In genomic region chr11:114724787-114725590, GRCm38 (mm10) we compare ENCODE assay signal across 9 mouse cellular contexts. TPM values are rescaled to one million over a fixed set of nuclear protein-coding genes. Genes with fewer than 3 reads are reported as not detected.
DNase-seq lines count a peak whose midpoint lies in the region; ATAC-seq lines count a peak whose summit lies in the region.
"Had no signal": no experiment of that assay in that cellular context is flagged by ENCODE, and none has a peak within 500 bp of the region (broad histone marks: within the 10 kb centered on the region; RNA-seq: fewer than 3 reads in every experiment).

No protein-coding gene starts in this region.

- no peak overlapping the region for H3K4me3 ChIP-seq in embryonic facial prominence, embryonic 13.5 days
- no peak overlapping the region for H3K4me3 ChIP-seq in stomach, embryonic 15.5 days (replicated peaks)

- 24% methylated on average over 11 of the region's 11 CpGs for WGBS in embryonic facial prominence, embryonic 13.5 days
- WGBS in stomach, embryonic 15.5 days = 42% methylated on average over 11 of the region's 11 CpGs

- H3K27me3 ChIP-seq in embryonic facial prominence, embryonic 13.5 days = no peaks in the 10 kb centered on the region
- no peaks in the 10 kb centered on the region for H3K27me3 ChIP-seq in stomach, embryonic 15.5 days (replicated peaks)

- H3K4me1 ChIP-seq in embryonic facial prominence, embryonic 13.5 days = peaks cover 32% of the 10 kb centered on the region
- peaks cover 20% of the 10 kb centered on the region for H3K4me1 ChIP-seq in stomach, embryonic 15.5 days

- H3K9ac ChIP-seq in embryonic facial prominence, embryonic 13.5 days = no peak overlapping the region
- no peak overlapping the region for H3K9ac ChIP-seq in stomach, embryonic 15.5 days

- H3K36me3 ChIP-seq in embryonic facial prominence, embryonic 13.5 days = no peaks in the 10 kb centered on the region
- no peaks in the 10 kb centered on the region for H3K36me3 ChIP-seq in stomach, embryonic 15.5 days
- H3K36me3 ChIP-seq: G1E had no signal

- peak overlapping the region; percentile 66; the same call in 1 of the 2 replicates for H3K27ac ChIP-seq in embryonic facial prominence, embryonic 13.5 days
- no peak overlapping the region; the same call in 1 of the 2 replicates for H3K27ac ChIP-seq in stomach, embryonic 15.5 days

- peak; percentile 66 for ATAC-seq in frontal cortex, adult (ENCODE audit: low TSS enrichment)
- no peak for ATAC-seq in embryonic facial prominence, embryonic 13.5 days (ENCODE audit: insufficient number of reproducible peaks, insufficient read depth, low FRiP score, low TSS enrichment, low read depth)
- ATAC-seq in stomach, embryonic 15.5 days (ENCODE audit: insufficient read depth, low FRiP score, low read depth) = peak; percentile 51

- DNase-seq in frontal cortex, postnatal 10 days (ENCODE audit: low spot score in 2 of 2) = no peak
- peak; percentile 29 for DNase-seq in ES-CJ7 (ENCODE audit: low read depth, low spot score)
- peak; percentile 51 to 54 for DNase-seq in heart, postnatal 36 days
- DNase-seq in spleen, postnatal 4 days (ENCODE audit: low spot score in 2 of 2) = no peak
- DNase-seq in layer of hippocampus, postnatal 36 days = no peak

- peak overlapping the region; percentile 14; the same call in 1 of the 2 replicates for H3K4me2 ChIP-seq in embryonic facial prominence, embryonic 13.5 days
- H3K4me2 ChIP-seq in stomach, embryonic 15.5 days = no peak overlapping the region

- intact Hi-C loops in heart, postnatal 36 days (cut with DNase I) = no loop called here

- H3K9me3 ChIP-seq in embryonic facial prominence, embryonic 13.5 days = no peaks in the 10 kb centered on the region
- no peaks in the 10 kb centered on the region for H3K9me3 ChIP-seq in stomach, embryonic 15.5 days

RNA-seq across cellular contexts. Expression of gene Dnaic2, which starts 2.2 kb away (rescaled TPM):
- 1.1 TPM in 2 replicates for polyA plus RNA-seq in embryonic facial prominence, embryonic 13.5 days (2015; fragmentation: Nextera tagmentation; extraction: Ambion mirVana)
- under 1 TPM; 0.08 to 0.17 TPM for total RNA-seq in heart, postnatal 36 days (2021)
- polyA plus RNA-seq in stomach, embryonic 15.5 days (2015; fragmentation: Nextera tagmentation; extraction: Ambion mirVana) = 0.54 and 0.62 TPM in 2 replicates
- total RNA-seq in layer of hippocampus, postnatal 36 days (2021) = 1 to 10 TPM in 1 of 2 experiments, under 1 TPM in 1; 0.99 to 1.9 TPM
- total RNA-seq: G1E had no signal
- polyA plus RNA-seq: G1E had no signal

RNA-seq across cellular contexts. Expression of gene Kif19a, which starts 40.2 kb away (rescaled TPM):
- polyA plus RNA-seq in embryonic facial prominence, embryonic 13.5 days (2015; fragmentation: Nextera tagmentation; extraction: Ambion mirVana) = 0.69 and 2.2 TPM in 2 replicates
- under 1 TPM in 1 of 2 experiments, not detected in 1; 0.35 TPM for total RNA-seq in heart, postnatal 36 days (2021)
- polyA plus RNA-seq in stomach, embryonic 15.5 days (2015; fragmentation: Nextera tagmentation; extraction: Ambion mirVana) = 0.58 and 1.1 TPM in 2 replicates
- total RNA-seq in layer of hippocampus, postnatal 36 days (2021) = 1 to 10 TPM; 4.0 to 6.1 TPM
- total RNA-seq: G1E had no signal
- polyA plus RNA-seq: G1E had no signal

RNA-seq across cellular contexts. Expression of gene Ttyh2, which starts 49.8 kb away (rescaled TPM):
- 17.1 and 18.2 TPM in 2 replicates for polyA plus RNA-seq in embryonic facial prominence, embryonic 13.5 days (2015; fragmentation: Nextera tagmentation; extraction: Ambion mirVana)
- total RNA-seq in heart, postnatal 36 days (2021) = 1 to 10 TPM; 4.2 to 5.3 TPM
- 15.5 and 17.9 TPM in 2 replicates for polyA plus RNA-seq in stomach, embryonic 15.5 days (2015; fragmentation: Nextera tagmentation; extraction: Ambion mirVana)
- total RNA-seq in layer of hippocampus, postnatal 36 days (2021) = 10 to 100 TPM; 29.5 to 30.6 TPM

RNA-seq across cellular contexts. Expression of gene Rpl38, which starts 56.7 kb away (rescaled TPM):
- polyA plus RNA-seq in embryonic facial prominence, embryonic 13.5 days (2015; fragmentation: Nextera tagmentation; extraction: Ambion mirVana) = 1,049 and 1,157 TPM in 2 replicates
- total RNA-seq in heart, postnatal 36 days (2021) = 100 to 1,000 TPM; 567 to 618 TPM
- 920 and 985 TPM in 2 replicates for polyA plus RNA-seq in stomach, embryonic 15.5 days (2015; fragmentation: Nextera tagmentation; extraction: Ambion mirVana)
- 100 to 1,000 TPM; 846 to 926 TPM for total RNA-seq in layer of hippocampus, postnatal 36 days (2021)

Comparison
In these comparisons a context has a peak if more than half of its experiments do, and no peak if none do; other contexts are left out.
1. DNase-seq: peak in ES-CJ7 (single experiment) and heart, postnatal 36 days (2 of 2); none in frontal cortex, postnatal 10 days (0 of 2), spleen, postnatal 4 days (0 of 2) and layer of hippocampus, postnatal 36 days (0 of 2).
2. RNA of gene Ttyh2, which starts 49.8 kb away (total RNA-seq): 29.5 to 30.6 TPM in layer of hippocampus, postnatal 36 days; 4.2 to 5.3 TPM in heart, postnatal 36 days; every median in the first group is over 4 times any median in the second.